Mouse (Mus musculus) stomach, embryonic 16.5 days (tissue): Measurements from ENCODE around the gene Trem1. TPM values are rescaled to one million over a fixed set of nuclear protein-coding genes. Genes with fewer than 3 reads are reported as not detected.

ENCODE experiments used
- ATAC-seq: fragments of 200-750 bp; cut with Nextera tagmentation; 2 replicates; pipeline ENCODE4 v1.8.0; 2017; ENCODE audit warnings: moderate number of reproducible peaks, moderate TSS enrichment; ENCODE audit not compliant: insufficient read depth, low FRiP score
- H3K27ac ChIP-seq: fragments of 300-500 bp; sonication (generic); 2 replicates; pipeline ENCODE4 v1.5.1; 2014; ENCODE audit warnings: low read length
- H3K27me3 ChIP-seq: fragments of 300-500 bp; sonication (generic); 2 replicates; pipeline ENCODE4 v1.6.1; 2014; ENCODE audit warnings: low read length, control low read depth, mixed read lengths; ENCODE audit not compliant: control insufficient read depth, insufficient read depth
- H3K36me3 ChIP-seq: fragments of 300-500 bp; sonication (generic); 2 replicates; pipeline ENCODE4 v1.6.1; 2014; ENCODE audit warnings: low read length; ENCODE audit not compliant: control insufficient read depth, insufficient read depth
- H3K4me1 ChIP-seq: fragments of 300-500 bp; sonication (generic); 2 replicates; pipeline ENCODE4 v1.6.1; 2014; ENCODE audit warnings: low read length, control low read depth, mixed read lengths; ENCODE audit not compliant: control insufficient read depth, insufficient read depth
- H3K4me2 ChIP-seq: fragments of 300-500 bp; sonication (generic); 2 replicates; pipeline ENCODE4 v1.6.1; 2014; ENCODE audit warnings: low read depth, low read length, mixed read lengths
- H3K4me3 ChIP-seq: fragments of 300-500 bp; sonication (generic); replicated peaks from 2 replicates; pipeline ENCODE4 v1.5.1; 2014; ENCODE audit warnings: mild to moderate bottlenecking, low read length
- H3K9ac ChIP-seq: fragments of 300-500 bp; sonication (generic); 2 replicates; pipeline ENCODE4 v1.6.1; 2014; ENCODE audit warnings: low read length
- H3K9me3 ChIP-seq: fragments of 300-500 bp; sonication (generic); replicated peaks from 2 replicates; pipeline ENCODE4 v1.6.1; 2016; ENCODE audit warnings: low read length, control low read depth; ENCODE audit not compliant: control insufficient read depth
- WGBS: fragments of 180-500 bp; shearing (Covaris S2); extraction: QIAGEN DNeasy Blood & Tissue Kit; methylation state at CpG from one replicate; pipeline ENCODE4 v1.1.7; 2014; 5-methylcytosine and 5-hydroxymethylcytosine counted together
- polyA plus RNA-seq: library from polyadenylated mRNA; unstranded; fragments of >200 nt; fragmentation: Nextera tagmentation; extraction: Ambion mirVana; gene quantifications from 2 replicates; pipeline ENCODE4 v1.2.1, GENCODE M21; 2015

The Trem1 gene
- 0.10 and 0.48 TPM in 2 replicates for polyA plus RNA-seq

DNA sequence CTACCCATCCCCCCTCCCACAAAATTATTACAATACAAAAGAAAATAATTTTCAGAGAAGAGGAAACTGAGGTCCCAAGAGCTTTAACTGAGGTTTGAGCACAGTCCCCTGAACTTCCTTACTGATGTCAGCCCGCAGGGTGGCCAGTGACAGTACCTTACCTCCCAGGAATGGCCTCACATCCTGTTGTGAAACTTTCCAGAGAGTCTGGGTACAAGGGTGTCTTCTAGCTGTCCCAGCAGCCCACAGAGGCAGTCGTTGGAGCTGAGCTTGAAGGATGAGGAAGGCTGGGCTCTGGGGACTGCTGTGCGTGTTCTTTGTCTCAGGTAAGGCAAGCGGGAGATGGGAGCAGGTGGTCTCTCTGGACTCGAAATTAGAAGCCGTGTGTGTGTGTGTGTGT, at the start of gene Trem1:
Gene Trem1 (plus strand): TSS at position 251 of the 400 bp plus-strand sequence.
- Histone ChIP-seq H3K27ac (no peak within 1 kb of the TSS), H3K9ac (no peak within 1 kb of the TSS), H3K27me3 (no peaks in the 10 kb centered on the region), H3K4me1 (no peaks in the 10 kb centered on the region), H3K9me3 (no peaks in the 10 kb centered on the region), H3K4me3 (no peak within 1 kb of the TSS), H3K36me3 (no peaks in the 10 kb centered on the region), H3K4me2 (no peak within 1 kb of the TSS)
- 68% methylated on average over 6 of the region's 6 CpGs for WGBS
- no peak for ATAC-seq

DNA sequence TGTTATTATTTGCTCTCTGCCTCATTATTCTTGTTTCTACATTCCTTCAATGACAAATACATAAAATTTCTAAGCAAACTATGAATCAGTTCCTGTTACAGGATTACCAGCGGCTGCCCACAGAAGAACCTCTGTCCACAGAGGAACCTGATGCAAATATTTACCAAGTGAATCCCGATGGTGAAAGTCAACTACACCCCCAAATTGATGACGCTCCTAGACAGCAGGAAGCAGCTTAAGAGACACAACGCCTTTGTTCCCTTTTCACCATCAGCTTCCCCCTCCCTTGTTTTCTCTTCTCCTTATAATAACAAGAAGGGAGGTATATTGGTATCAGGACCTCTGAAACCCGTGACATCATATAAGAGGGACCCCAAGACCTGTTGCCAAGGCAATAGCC, 47.3 kb upstream of the Trem1 start:
- no peaks in the 10 kb centered on the region for H3K4me1 ChIP-seq
- H3K27ac ChIP-seq = no peak overlapping the region
- no peaks in the 10 kb centered on the region for H3K36me3 ChIP-seq
- 50% methylated on average over 5 of the region's 5 CpGs for WGBS
- H3K9ac ChIP-seq = no peak overlapping the region
- no peaks in the 10 kb centered on the region for H3K9me3 ChIP-seq
- ATAC-seq = no peak
- no peaks in the 10 kb centered on the region for H3K27me3 ChIP-seq
- H3K4me3 ChIP-seq = no peak overlapping the region
- H3K4me2 ChIP-seq = no peak overlapping the region

- WGBS = 67% methylated on average over 2 of the region's 2 CpGs
- Histone ChIP-seq H3K9me3 (no peaks in the 10 kb centered on the region), H3K4me3 (no peak overlapping the region), H3K4me2 (no peak overlapping the region), H3K36me3 (no peaks in the 10 kb centered on the region), H3K27me3 (no peaks in the 10 kb centered on the region), H3K27ac (no peak overlapping the region), H3K4me1 (no peaks in the 10 kb centered on the region), H3K9ac (no peak overlapping the region)
- no peak for ATAC-seq
Measured at GRCm38 (mm10) chr17:48192366-48192765, 40.2 kb upstream of the Trem1 start.

GRCm38 (mm10) chr17:48203086-48203485, 29.5 kb upstream of the Trem1 start:
- Histone ChIP-seq H3K9me3 (peaks cover 10% of the 10 kb centered on the region; the same call in 1 of the 2 replicates), H3K4me2 (no peak overlapping the region), H3K4me3 (no peak overlapping the region), H3K9ac (no peak overlapping the region), H3K36me3 (no peaks in the 10 kb centered on the region), H3K27me3 (no peaks in the 10 kb centered on the region), H3K27ac (no peak overlapping the region), H3K4me1 (no peaks in the 10 kb centered on the region)
- WGBS = 95% methylated on average over 12 of the region's 12 CpGs
- ATAC-seq = no peak

DNA sequence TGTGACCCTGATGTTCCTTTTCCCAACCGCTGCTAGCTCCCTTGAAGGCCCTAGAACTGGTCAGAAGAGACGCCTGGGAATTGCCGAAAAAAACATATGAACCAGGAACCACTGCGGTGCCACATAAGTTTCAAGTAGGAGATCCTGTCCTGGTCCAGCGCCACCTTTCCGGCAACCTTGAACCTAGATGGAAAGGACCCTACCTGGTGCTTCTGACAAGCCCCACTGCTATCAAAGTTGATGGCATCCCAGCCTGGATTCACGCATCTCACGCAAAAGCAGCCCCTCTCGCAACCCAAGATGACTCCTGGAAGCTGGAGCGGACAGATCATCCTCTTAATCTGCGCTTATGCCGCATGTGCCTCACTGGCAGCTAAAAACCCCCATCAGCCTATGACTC, 20.0 kb upstream of the Trem1 start:
- Histone ChIP-seq H3K9me3 (no peaks in the 10 kb centered on the region), H3K36me3 (no peaks in the 10 kb centered on the region), H3K9ac (no peak overlapping the region), H3K4me2 (no peak overlapping the region), H3K4me1 (no peaks in the 10 kb centered on the region), H3K27ac (no peak overlapping the region), H3K4me3 (no peak overlapping the region), H3K27me3 (no peaks in the 10 kb centered on the region)
- WGBS = 91% methylated on average over 12 of the region's 12 CpGs
- no peak for ATAC-seq

DNA sequence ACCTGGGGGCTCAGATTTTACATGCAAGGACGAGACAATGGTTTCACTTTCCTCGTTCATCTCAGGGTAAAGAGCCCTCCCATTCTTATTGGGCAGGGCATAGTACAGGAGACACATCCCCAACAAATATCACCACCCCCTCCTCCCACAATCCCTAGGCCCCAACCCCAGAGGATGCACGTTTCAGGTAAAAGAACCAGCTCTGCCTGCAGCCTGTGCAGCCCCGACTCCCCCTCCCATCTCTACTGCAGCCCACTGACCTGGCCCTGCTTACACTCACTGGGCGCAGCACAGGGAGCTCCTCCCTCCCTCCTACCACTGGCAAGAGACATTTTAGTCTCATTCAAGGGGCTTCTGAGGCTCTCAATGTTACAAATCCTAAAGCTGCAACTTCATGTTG, 19.1 kb upstream of the Trem1 start:
- H3K4me2 ChIP-seq = no peak overlapping the region
- 72% methylated on average over 5 of the region's 5 CpGs for WGBS

GRCm38 (mm10) chr17:48215429-48215828, 17.1 kb upstream of the Trem1 start:
- H3K4me2 ChIP-seq = no peak overlapping the region
- H3K27me3 ChIP-seq = no peaks in the 10 kb centered on the region
- no peak overlapping the region for H3K27ac ChIP-seq
- H3K9ac ChIP-seq = no peak overlapping the region
- WGBS = 94% methylated on average over 1 of the region's 1 CpGs
- no peak for ATAC-seq
- no peak overlapping the region for H3K4me3 ChIP-seq
- H3K9me3 ChIP-seq = 0 out of 2 replicates have a peak, but pooled peaks cover 2% of the 10 kb centered on the region
- no peaks in the 10 kb centered on the region for H3K4me1 ChIP-seq
- no peaks in the 10 kb centered on the region for H3K36me3 ChIP-seq

More for the DNA sequence above, 19.1 kb upstream of the Trem1 start:
- no peak overlapping the region for H3K4me3 ChIP-seq
- H3K36me3 ChIP-seq = no peaks in the 10 kb centered on the region
- H3K9me3 ChIP-seq = 0 out of 2 replicates have a peak, but pooled peaks cover 2% of the 10 kb centered on the region
- H3K27ac ChIP-seq = no peak overlapping the region
- no peak for ATAC-seq
- no peaks in the 10 kb centered on the region for H3K27me3 ChIP-seq
- no peak overlapping the region for H3K9ac ChIP-seq
- no peaks in the 10 kb centered on the region for H3K4me1 ChIP-seq

DNA sequence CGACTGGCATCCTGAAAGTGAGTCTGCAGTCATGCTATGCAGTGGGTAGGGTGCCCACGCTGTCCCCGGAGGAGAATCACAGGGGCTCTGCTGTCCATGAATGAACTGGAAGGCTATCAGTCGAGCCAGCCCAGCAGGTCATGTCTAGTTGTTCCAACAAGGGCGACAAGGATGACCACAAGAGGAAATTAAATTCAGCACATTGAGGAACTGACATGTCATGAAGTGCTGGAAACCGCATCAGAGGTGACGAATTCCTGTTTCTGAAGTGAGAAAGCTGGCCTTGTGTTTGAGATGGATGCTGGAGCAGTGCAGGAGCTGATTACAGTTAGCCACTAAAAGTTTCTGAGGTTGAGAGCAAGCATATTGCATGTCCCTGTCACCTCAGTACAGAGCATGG, 1.9 kb upstream of the Trem1 start:
- ATAC-seq = no peak
- Histone ChIP-seq H3K27me3 (no peaks in the 10 kb centered on the region), H3K9me3 (no peaks in the 10 kb centered on the region), H3K9ac (no peak overlapping the region), H3K4me1 (no peaks in the 10 kb centered on the region), H3K36me3 (no peaks in the 10 kb centered on the region), H3K4me3 (no peak overlapping the region), H3K27ac (no peak overlapping the region), H3K4me2 (no peak overlapping the region)
- 79% methylated on average over 7 of the region's 7 CpGs for WGBS

DNA sequence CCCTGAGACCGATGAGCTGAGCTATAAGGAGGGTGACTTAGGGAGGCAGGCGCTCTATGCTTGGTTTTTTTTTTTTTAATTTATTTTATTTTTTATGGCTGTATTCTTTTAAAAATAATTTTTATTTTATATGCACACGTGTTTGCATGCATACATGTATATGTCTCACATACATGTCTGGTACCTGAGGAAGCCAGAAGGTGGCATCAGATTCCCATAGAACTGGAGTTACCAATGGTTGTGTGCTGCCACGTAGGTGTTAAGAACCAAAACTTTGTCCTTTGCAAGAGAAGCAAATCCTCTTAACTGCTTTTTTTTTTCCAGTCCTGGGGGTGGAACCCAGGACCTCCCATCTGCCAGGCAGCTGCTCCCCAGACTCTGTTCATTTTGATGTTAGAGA, 1.2 kb downstream of the Trem1 start:
- H3K4me2 ChIP-seq = no peak overlapping the region
- no peaks in the 10 kb centered on the region for H3K4me1 ChIP-seq
- no peaks in the 10 kb centered on the region for H3K36me3 ChIP-seq
- H3K4me3 ChIP-seq = no peak overlapping the region
- no peak overlapping the region for H3K27ac ChIP-seq
- H3K9ac ChIP-seq = no peak overlapping the region
- ATAC-seq = no peak
- 90% methylated on average over 4 of the region's 4 CpGs for WGBS
- no peaks in the 10 kb centered on the region for H3K27me3 ChIP-seq
- H3K9me3 ChIP-seq = no peaks in the 10 kb centered on the region

DNA sequence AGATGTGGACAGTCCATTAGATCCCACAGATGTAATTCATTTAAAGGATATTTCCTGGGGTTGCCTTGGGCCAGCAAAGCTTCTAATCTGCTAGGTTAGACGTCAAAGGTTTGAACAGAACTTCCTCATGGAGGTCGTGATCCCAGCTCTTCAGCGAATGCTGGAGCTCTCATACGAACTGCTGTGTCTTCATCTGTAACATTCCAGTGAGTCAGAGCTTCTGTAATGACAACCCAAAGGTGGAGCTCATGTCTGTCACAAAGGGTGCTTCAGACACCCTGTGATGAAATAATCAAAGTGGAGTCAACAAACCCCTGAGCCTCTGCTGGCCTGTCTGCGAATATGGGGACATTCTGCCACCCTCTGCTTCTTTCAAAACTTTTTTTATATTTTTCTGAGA, 2.0 kb downstream of the Trem1 start:
- WGBS = 56% methylated on average over 5 of the region's 5 CpGs
- no peaks in the 10 kb centered on the region for H3K9me3 ChIP-seq
- H3K27me3 ChIP-seq = no peaks in the 10 kb centered on the region
- no peak overlapping the region for H3K4me2 ChIP-seq
- ATAC-seq = no peak
- no peak overlapping the region for H3K4me3 ChIP-seq
- H3K36me3 ChIP-seq = no peaks in the 10 kb centered on the region
- H3K9ac ChIP-seq = no peak overlapping the region
- no peaks in the 10 kb centered on the region for H3K4me1 ChIP-seq
- no peak overlapping the region for H3K27ac ChIP-seq
